Mouse (Mus musculus) right cerebral cortex, postnatal 4 days (tissue): ENCODE data around the gene Tmem79.
"Not testable (repeated sequence)": the region's sequence is repeated elsewhere in the genome, so short reads cannot be mapped to it uniquely, and the experiment has no call there.

ENCODE experiments used
- DNase-seq: peaks from one replicate; pipeline ENCODE4 v3.0.0-alpha.2; 2022

Gene Tmem79

DNA sequence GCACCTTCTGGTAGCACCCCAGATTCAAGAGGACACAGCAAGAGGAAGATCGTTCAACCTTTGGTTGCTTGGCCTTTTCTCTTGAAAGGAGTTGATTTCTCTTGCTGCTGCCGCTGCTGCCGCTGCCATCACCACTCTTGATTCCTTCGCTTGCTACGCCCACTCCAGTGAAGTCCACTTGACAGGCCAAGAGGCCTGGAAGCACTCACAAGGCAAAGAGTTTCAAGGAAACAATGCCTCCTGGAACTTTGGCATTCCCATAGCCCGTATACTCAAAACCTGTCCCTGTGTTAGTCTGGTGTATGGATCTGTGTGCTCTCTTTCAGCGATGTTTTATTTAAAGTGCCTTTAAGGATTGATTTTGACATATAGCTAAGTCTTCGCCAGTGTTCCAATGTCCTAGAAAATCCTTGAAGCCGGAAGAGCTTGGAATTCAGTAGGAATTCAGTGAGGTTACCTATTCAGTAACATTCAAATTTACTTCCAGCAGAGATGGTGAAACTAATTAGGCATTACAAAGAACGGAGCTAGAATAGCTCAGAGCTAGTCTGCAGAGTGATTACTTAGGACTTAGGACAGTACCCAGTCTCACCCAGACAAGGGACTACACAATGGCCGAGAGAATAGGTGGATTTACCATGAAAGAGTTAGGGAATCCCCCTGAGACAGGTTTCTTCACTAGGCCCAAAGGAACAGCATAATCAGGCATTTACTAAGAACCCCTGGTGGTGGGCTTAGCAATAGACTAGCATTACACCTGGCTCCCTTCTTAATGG lies 54.6 kb downstream of the Tmem79 start:
- not testable (repeated sequence) for DNase-seq

DNA sequence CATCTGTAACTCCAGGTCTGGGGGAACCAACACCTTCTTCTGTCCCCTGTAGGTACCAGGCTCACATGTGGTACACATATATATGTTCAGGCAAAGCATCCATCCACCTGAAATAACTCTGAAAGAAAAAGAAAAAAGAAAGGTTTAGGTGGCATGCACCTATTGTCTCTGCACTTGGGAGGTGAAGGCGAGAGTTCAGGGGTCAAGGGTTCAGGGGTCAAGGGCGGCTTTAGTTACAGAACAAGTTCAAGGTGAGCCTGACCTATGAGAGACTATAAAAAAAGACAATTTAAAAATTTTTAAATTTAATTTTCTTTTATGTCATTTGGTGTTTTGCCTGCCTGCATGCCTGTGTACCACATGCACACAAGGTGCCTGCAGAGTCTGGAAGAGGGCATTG lies 55.9 kb downstream of the Tmem79 start:
- DNase-seq = no peak
